Mouse (Mus musculus) neural tube, embryonic 10.5 days (tissue): ENCODE data around the gene Rad51b.
A peak's percentile ranks its signal among the peaks of the same experiment; 100 is the strongest.

Source experiments
- DNase-seq: peaks from one replicate; pipeline ENCODE4 v3.0.0-alpha.2; 2017; ENCODE audit warnings: low spot score; ENCODE audit errors: extremely low spot score

Gene Rad51b

GRCm38 (mm10) chr12:79327868-79328267 is 30.8 kb downstream of the Rad51b start:
- no peak for DNase-seq

- DNase-seq, result no peak
Measured at GRCm38 (mm10) chr12:79330571-79330970, 33.5 kb downstream of the Rad51b start.

DNA sequence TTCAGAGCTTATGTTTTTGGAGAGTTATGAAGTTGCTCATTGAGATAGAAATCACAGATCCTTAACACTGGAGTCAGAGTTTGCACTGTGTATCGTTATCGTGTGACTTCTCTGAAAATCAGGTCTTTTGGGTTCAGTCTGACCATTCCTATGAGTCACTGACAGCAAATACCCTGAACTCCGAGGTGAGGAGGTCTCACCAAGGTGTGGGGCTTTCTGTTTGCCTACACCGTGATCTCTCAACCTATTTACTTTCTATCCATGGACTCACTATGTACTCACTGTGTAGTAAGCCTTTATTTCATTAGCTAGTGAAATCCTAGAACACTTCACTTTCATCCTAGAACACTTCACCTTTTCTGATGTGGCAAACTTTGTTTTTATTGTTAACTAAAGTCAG is 34.6 kb downstream of the Rad51b start:
- no peak for DNase-seq

GRCm38 (mm10) chr12:79338791-79339190 is 41.7 kb downstream of the Rad51b start:
- no peak for DNase-seq

- no peak for DNase-seq
Measured at GRCm38 (mm10) chr12:79340513-79340912, 43.4 kb downstream of the Rad51b start.

GRCm38 (mm10) chr12:79341291-79341845 is 44.3 kb downstream of the Rad51b start:
- DNase-seq, result no peak

- DNase-seq, result no peak
Measured at GRCm38 (mm10) chr12:79346198-79346733, 49.2 kb downstream of the Rad51b start.

GRCm38 (mm10) chr12:79347643-79348042 is 50.6 kb downstream of the Rad51b start:
- peak; percentile 62 for DNase-seq

- DNase-seq, result no peak
Measured at GRCm38 (mm10) chr12:79351461-79351860, 54.4 kb downstream of the Rad51b start.

- no peak for DNase-seq
Measured at GRCm38 (mm10) chr12:79352086-79352741, 55.1 kb downstream of the Rad51b start.

GRCm38 (mm10) chr12:79352742-79353114 is 55.6 kb downstream of the Rad51b start:
- no peak for DNase-seq

- no peak for DNase-seq
Measured at GRCm38 (mm10) chr12:79353356-79353755, 56.3 kb downstream of the Rad51b start.

GRCm38 (mm10) chr12:79354621-79355020 is 57.5 kb downstream of the Rad51b start:
- DNase-seq, result no peak

DNA sequence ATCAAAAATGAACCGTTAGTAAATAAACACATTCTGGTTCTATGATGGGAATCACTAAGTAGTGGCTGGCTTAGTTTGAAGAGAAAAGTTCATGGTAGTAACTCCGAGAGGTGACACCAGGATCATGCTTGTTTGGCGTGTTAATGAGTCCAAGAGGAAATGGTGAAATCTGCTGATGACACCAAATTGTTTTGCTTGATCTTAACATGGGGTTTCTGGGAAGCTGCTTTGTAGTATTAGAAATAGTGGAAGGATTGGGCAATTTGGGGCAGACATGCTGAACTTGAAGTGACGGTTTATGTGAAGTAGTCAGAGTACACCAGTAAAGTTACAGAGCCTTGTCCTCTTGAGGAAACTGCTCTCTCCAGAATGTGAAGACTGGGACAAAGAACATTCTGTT is 59.1 kb downstream of the Rad51b start:
- DNase-seq, result no peak

- no peak for DNase-seq
Measured at GRCm38 (mm10) chr12:79357631-79358030, 60.5 kb downstream of the Rad51b start.

GRCm38 (mm10) chr12:79358613-79359218 is 61.6 kb downstream of the Rad51b start:
- DNase-seq, result peak; percentile 54

DNA sequence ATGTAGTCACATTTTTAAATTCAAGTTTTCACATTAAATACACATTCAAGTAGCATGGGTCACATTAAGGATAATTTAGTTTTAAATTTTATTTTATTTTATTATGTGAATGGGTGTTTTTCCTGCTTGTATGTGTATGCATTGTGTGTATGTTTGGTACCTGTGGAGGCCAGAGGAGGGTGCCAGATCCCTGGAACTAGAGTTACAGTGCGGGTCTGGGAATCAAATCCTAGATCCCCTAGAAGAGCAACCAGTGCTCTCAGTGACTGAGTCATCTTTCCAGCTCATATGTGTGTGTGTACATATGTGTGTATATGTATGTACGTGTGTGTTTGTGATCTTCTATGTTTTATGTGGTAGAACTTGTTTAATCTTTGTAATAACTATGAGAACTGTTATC is 62.3 kb downstream of the Rad51b start:
- DNase-seq, result no peak

GRCm38 (mm10) chr12:79362219-79362618 is 65.1 kb downstream of the Rad51b start:
- DNase-seq, result peak; percentile 46

DNA sequence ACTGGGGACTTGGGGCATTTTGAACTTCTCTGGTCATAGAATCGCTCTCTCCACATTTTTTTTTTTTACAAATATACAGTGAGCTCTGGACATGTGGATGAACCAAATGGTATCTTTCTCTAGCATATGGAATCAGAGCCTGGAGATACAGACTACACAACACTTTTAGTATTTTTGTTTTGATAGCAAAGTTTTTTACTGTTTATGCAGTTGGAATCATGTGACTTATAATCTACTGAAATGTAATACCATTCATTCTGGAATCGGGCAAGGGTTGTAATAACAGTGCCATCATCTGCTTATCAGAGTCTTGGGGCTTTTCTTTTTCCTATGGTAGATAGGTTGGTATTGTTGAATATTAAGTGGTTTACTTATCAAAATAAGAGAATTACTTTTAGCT is 67.2 kb downstream of the Rad51b start:
- DNase-seq, result no peak

- no peak for DNase-seq
Measured at GRCm38 (mm10) chr12:79368818-79369217, 71.7 kb downstream of the Rad51b start.

DNA sequence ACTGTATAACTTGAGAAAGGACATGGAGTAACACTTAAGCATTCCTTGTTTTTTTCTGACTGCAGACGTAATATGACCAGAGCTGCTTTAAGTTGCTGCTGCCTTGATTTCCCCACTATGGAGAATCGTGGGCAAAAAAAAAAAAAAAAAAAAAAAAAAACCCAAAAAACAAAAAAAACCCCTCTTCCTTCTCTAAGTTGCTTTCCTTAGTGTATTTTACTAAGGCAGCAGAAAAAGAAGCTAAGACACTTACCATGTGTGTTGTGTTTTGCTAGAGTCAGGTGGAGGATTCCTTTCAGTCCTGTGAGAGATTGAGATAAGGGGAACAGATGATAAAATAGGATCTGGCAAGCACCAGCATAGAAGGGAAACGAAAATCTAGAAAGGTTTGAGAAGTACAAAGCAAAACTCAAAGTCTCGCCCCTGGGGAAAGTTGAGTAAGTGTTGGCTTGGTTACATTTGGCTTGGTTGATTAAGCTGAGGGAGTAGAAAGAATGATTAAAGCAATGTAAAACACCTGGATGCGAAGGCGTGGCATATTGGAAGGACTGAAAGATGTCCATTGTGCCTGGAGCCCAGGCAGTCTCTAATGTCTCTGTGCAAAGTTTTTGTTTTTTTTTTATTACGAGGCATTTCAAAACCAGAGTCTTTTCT is 72.6 kb downstream of the Rad51b start:
- DNase-seq, result no peak

- DNase-seq, result no peak
Measured at GRCm38 (mm10) chr12:79372697-79373096, 75.6 kb downstream of the Rad51b start.
